Mouse (Mus musculus) hindbrain, embryonic 16.5 days (tissue): ENCODE measurements around the gene Cdkl4. TPM values are rescaled to one million over a fixed set of nuclear protein-coding genes. Genes with fewer than 3 reads are reported as not detected.

ENCODE experiments used
- ATAC-seq: fragments of 200-750 bp; cut with Nextera tagmentation; 2 replicates; pipeline ENCODE4 v1.8.0; 2017; ENCODE audit warnings: moderate TSS enrichment, moderate library complexity
- H3K27ac ChIP-seq: fragments of 300-500 bp; sonication (generic); 2 replicates; pipeline ENCODE4 v1.5.1; 2014; ENCODE audit warnings: low read depth, mild to moderate bottlenecking, control low read depth, low read length, moderate library complexity
- H3K27me3 ChIP-seq: fragments of 300-500 bp; sonication (generic); replicated peaks from 2 replicates; pipeline ENCODE4 v1.6.1; 2014; ENCODE audit warnings: low read length; ENCODE audit not compliant: control insufficient read depth, insufficient read depth
- H3K36me3 ChIP-seq: fragments of 300-500 bp; sonication (generic); 2 replicates; pipeline ENCODE4 v1.6.1; 2014; ENCODE audit warnings: mild to moderate bottlenecking, low read length, moderate library complexity, mixed read lengths; ENCODE audit not compliant: control insufficient read depth, insufficient read depth
- H3K4me1 ChIP-seq: fragments of 300-500 bp; sonication (generic); 2 replicates; pipeline ENCODE4 v1.6.1; 2014; ENCODE audit warnings: low read depth, low read length; ENCODE audit not compliant: control insufficient read depth, insufficient read depth
- H3K4me2 ChIP-seq: fragments of 300-500 bp; sonication (generic); 2 replicates; pipeline ENCODE4 v1.6.1; 2014; ENCODE audit warnings: mild to moderate bottlenecking, low read length, control low read depth, moderate library complexity
- H3K4me3 ChIP-seq: fragments of 300-500 bp; sonication (generic); 2 replicates; pipeline ENCODE4 v1.5.1; 2014; ENCODE audit warnings: mild to moderate bottlenecking, low read length, control low read depth, moderate library complexity
- H3K9ac ChIP-seq: fragments of 300-500 bp; sonication (generic); 2 replicates; pipeline ENCODE4 v1.6.1; 2014; ENCODE audit warnings: low read depth, mild to moderate bottlenecking, control low read depth, low read length, moderate library complexity
- H3K9me3 ChIP-seq: fragments of 300-500 bp; sonication (generic); 2 replicates; pipeline ENCODE4 v1.6.1; 2014; ENCODE audit warnings: mild to moderate bottlenecking, low read length, moderate library complexity; ENCODE audit not compliant: control insufficient read depth
- WGBS: fragments of 180-500 bp; shearing (Covaris S2); extraction: QIAGEN DNeasy Blood & Tissue Kit; methylation state at CpG from one replicate; pipeline ENCODE4 v1.1.7; 2014; 5-methylcytosine and 5-hydroxymethylcytosine counted together
- polyA plus RNA-seq: library from polyadenylated mRNA; unstranded; fragments of >200 nt; fragmentation: Nextera tagmentation; extraction: Ambion mirVana; gene quantifications from 2 replicates; pipeline ENCODE4 v1.2.1, GENCODE M21; 2015

Gene Cdkl4
- polyA plus RNA-seq, 1 experiment from 2014 or later: 7.9 TPM

DNA sequence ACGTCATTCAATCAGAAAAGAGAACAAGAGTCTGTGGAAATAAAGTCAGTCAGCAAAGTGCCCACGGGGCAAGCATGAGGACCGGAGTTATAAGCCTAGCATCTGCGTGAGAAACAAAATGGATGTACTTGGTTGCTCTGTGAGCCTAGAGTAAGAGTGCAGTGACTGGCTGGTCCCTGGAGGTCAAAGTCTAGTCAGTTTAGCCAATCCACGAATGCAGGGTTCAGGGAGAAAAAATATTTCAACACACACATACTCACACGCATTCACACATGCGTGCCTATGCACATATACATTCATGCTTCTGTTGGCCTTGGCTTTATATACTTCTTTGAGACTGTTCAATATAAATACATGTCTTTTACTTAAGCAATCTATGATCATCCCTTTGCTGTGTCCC lies 62.1 kb downstream of the Cdkl4 start:
- H3K4me2 ChIP-seq: no peak overlapping the region
- H3K27ac ChIP-seq: no peak overlapping the region
- H3K4me3 ChIP-seq: no peak overlapping the region
- no peaks in the 10 kb centered on the region for H3K36me3 ChIP-seq
- no peaks in the 10 kb centered on the region for H3K4me1 ChIP-seq
- no peaks in the 10 kb centered on the region for H3K9me3 ChIP-seq
- H3K27me3 ChIP-seq: no peaks in the 10 kb centered on the region
- H3K9ac ChIP-seq: no peak overlapping the region
- 91% methylated on average over 7 of the region's 7 CpGs for WGBS
- no peak for ATAC-seq

- no peak for ATAC-seq
- H3K27me3 ChIP-seq: no peaks in the 10 kb centered on the region
- no peaks in the 10 kb centered on the region for H3K4me1 ChIP-seq
- no peaks in the 10 kb centered on the region for H3K36me3 ChIP-seq
- H3K9ac ChIP-seq: no peak overlapping the region
- H3K27ac ChIP-seq: no peak overlapping the region
- no peak overlapping the region for H3K4me2 ChIP-seq
- 86% methylated on average over 8 of the region's 8 CpGs for WGBS
- H3K9me3 ChIP-seq: no peaks in the 10 kb centered on the region
- no peak overlapping the region for H3K4me3 ChIP-seq
These were observed 63.8 kb downstream of the Cdkl4 start for GRCm38 (mm10) chr17:80513766-80514165.

- no peaks in the 10 kb centered on the region for H3K36me3 ChIP-seq
- no peak overlapping the region for H3K4me2 ChIP-seq
- H3K27me3 ChIP-seq: no peaks in the 10 kb centered on the region
- no peaks in the 10 kb centered on the region for H3K9me3 ChIP-seq
- H3K4me1 ChIP-seq: no peaks in the 10 kb centered on the region
- no peak overlapping the region for H3K27ac ChIP-seq
- H3K9ac ChIP-seq: no peak overlapping the region
- no peak for ATAC-seq
- no peak overlapping the region for H3K4me3 ChIP-seq
- WGBS: 90% methylated on average over 3 of the region's 3 CpGs
These were observed 67.2 kb downstream of the Cdkl4 start for GRCm38 (mm10) chr17:80510459-80510855.

- WGBS: 60% methylated on average over 4 of the region's 4 CpGs
- H3K36me3 ChIP-seq: no peaks in the 10 kb centered on the region
- no peaks in the 10 kb centered on the region for H3K27me3 ChIP-seq
- no peaks in the 10 kb centered on the region for H3K9me3 ChIP-seq
- H3K9ac ChIP-seq: no peak overlapping the region
- ATAC-seq: no peak
- no peaks in the 10 kb centered on the region for H3K4me1 ChIP-seq
- H3K27ac ChIP-seq: no peak overlapping the region
- no peak overlapping the region for H3K4me3 ChIP-seq
- H3K4me2 ChIP-seq: no peak overlapping the region
These were observed 67.8 kb downstream of the Cdkl4 start for GRCm38 (mm10) chr17:80509494-80510458.

GRCm38 (mm10) chr17:80505766-80506165 lies 71.8 kb downstream of the Cdkl4 start:
- 89% methylated on average over 6 of the region's 6 CpGs for WGBS
- H3K9me3 ChIP-seq: no peaks in the 10 kb centered on the region
- no peak overlapping the region for H3K27ac ChIP-seq
- H3K4me3 ChIP-seq: no peak overlapping the region
- H3K4me1 ChIP-seq: no peaks in the 10 kb centered on the region
- H3K9ac ChIP-seq: no peak overlapping the region
- no peaks in the 10 kb centered on the region for H3K27me3 ChIP-seq
- H3K36me3 ChIP-seq: no peaks in the 10 kb centered on the region
- no peak overlapping the region for H3K4me2 ChIP-seq
- no peak for ATAC-seq

- Histone ChIP-seq H3K36me3 (no peaks in the 10 kb centered on the region), H3K9ac (no peak overlapping the region), H3K27me3 (no peaks in the 10 kb centered on the region), H3K4me1 (no peaks in the 10 kb centered on the region), H3K4me3 (no peak overlapping the region), H3K27ac (no peak overlapping the region), H3K9me3 (no peaks in the 10 kb centered on the region), H3K4me2 (no peak overlapping the region)
- ATAC-seq: no peak
- WGBS: 81% methylated on average over 4 of the region's 4 CpGs
These were observed 72.3 kb downstream of the Cdkl4 start for GRCm38 (mm10) chr17:80505342-80505741.

DNA sequence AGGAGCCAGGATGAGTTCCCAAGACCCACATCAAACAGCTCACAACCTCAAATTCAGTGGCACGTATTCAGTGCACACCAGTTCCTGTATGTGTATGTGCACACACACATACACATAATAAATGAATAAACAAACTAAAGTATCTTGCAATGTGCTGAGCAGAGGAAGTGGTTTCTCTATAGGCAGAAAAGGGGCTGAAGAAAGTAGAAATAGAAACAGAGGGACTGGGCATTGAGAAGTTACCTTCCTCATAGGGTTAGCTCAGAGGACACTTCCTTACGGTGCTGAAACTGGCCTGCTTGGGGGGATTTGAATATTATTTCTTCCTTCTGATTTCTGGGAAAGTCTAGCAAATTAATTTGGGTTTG lies 75.8 kb downstream of the Cdkl4 start:
- Histone ChIP-seq H3K27ac (no peak overlapping the region), H3K9me3 (no peaks in the 10 kb centered on the region), H3K36me3 (no peaks in the 10 kb centered on the region), H3K4me2 (no peak overlapping the region), H3K9ac (no peak overlapping the region), H3K4me1 (no peaks in the 10 kb centered on the region), H3K27me3 (no peaks in the 10 kb centered on the region), H3K4me3 (no peak overlapping the region)
- WGBS: 74% methylated on average over 2 of the region's 2 CpGs
- ATAC-seq: no peak

GRCm38 (mm10) chr17:80501037-80501804 lies 76.4 kb downstream of the Cdkl4 start:
- Histone ChIP-seq H3K27ac (no peak overlapping the region), H3K4me1 (no peaks in the 10 kb centered on the region), H3K27me3 (no peaks in the 10 kb centered on the region), H3K36me3 (no peaks in the 10 kb centered on the region), H3K4me3 (no peak overlapping the region), H3K9me3 (no peaks in the 10 kb centered on the region), H3K4me2 (no peak overlapping the region), H3K9ac (no peak overlapping the region)
- 73% methylated on average over 5 of the region's 5 CpGs for WGBS
- no peak for ATAC-seq

GRCm38 (mm10) chr17:80500025-80500424 lies 77.6 kb downstream of the Cdkl4 start:
- H3K9me3 ChIP-seq: no peaks in the 10 kb centered on the region
- ATAC-seq: no peak
- WGBS: 86% methylated on average over 4 of the region's 4 CpGs

More at GRCm38 (mm10) chr17:80500025-80500424, 77.6 kb downstream of the Cdkl4 start:
- Histone ChIP-seq H3K4me3 (no peak overlapping the region), H3K4me1 (no peaks in the 10 kb centered on the region), H3K27ac (no peak overlapping the region), H3K27me3 (no peaks in the 10 kb centered on the region), H3K4me2 (no peak overlapping the region), H3K36me3 (no peaks in the 10 kb centered on the region), H3K9ac (no peak overlapping the region)
